Mouse (Mus musculus): ENCODE data around the gene Ntf5. TPM values are rescaled to one million over a fixed set of nuclear protein-coding genes. Genes with fewer than 3 reads are reported as not detected.

Gene Ntf5
- polyA plus RNA-seq, 1 experiment from 2014 or later, result 3.0 TPM

DNA sequence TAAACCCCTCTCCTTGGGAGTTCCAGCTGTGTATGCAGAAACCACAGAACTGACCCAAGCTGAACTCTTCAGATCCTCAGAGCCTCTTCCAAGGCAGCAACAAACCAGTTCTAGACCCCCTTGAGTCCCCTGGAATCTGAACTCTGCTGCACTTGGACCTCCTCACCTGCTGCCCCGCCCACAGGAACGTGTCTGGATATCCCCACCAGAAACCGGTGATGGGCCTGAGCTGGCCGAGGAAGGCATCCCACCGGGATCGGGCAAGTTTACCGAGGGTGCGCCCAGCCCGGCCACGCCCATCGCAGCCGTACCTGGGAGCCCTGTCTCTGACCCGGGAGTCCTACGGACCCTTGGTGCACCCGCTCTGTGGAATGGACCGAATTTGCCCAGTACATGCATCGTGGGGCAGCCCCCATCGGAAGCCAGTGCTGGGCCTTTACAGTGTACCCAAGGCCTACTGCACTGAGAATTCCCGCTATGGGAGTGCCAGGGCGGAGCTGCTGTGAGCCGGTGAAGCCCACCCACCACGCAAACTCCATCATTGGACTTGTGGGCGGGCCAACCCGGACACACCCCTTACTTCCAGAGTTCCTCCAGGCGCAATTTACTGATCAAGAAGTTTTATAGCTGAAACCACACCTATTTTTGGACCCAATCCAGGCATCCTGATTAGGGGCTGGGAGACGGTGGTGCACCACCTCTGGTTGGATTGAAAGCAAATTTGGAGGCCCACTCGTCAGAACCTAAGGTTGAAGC, 6.5 kb downstream of the Ntf5 start:
- Histone ChIP-seq H3K27me3 (replicated peaks; ENCODE audit: control insufficient read depth, insufficient read depth, low read length) (peaks cover 39% of the 10 kb centered on the region), H3K27ac (replicated peaks; ENCODE audit: low read depth, low read length) (no peak overlapping the region), H3K4me1 (ENCODE audit: control insufficient read depth, insufficient read depth, low read length) (peaks cover 9% of the 10 kb centered on the region; the same call in 1 of the 2 replicates), H3K9ac (ENCODE audit: low read depth, low read length) (no peak overlapping the region), H3K9me3 (ENCODE audit: control insufficient read depth, low read length) (no peaks in the 10 kb centered on the region), H3K36me3 (ENCODE audit: control insufficient read depth, insufficient read depth, low read length) (peaks cover 44% of the 10 kb centered on the region), H3K4me2 (ENCODE audit: low read depth, low read length) (peak overlapping the region; percentile 35; the same call in 1 of the 2 replicates), H3K4me3 (ENCODE audit: low read depth, low read length) (peak overlapping the region; percentile 3; the same call in 1 of the 2 replicates)
- 14% methylated on average over 25 of the region's 27 CpGs for WGBS
- DNase-seq (ENCODE audit: low spot score), result peak; percentile 56
- no peak for ATAC-seq (ENCODE audit: low read depth)

DNA sequence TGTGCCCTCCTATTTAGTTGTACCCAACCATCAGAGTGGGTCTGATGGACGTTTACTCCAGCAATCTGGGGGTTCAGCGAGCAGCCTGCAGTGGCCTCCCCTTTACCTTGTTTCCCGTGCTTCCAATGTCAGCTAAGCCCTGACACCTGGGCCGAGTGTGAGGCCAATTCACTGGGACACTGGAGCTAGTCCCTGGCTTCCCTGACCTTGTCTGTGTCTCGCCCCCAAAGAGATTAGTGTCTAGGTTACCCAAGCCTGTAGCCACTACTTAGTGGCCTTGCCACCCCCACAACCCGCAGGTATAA, 7.1 kb downstream of the Ntf5 start, which contains the start of gene Lhb:
Gene Lhb (plus strand): TSS at position 206 of the 305 bp plus-strand sequence.
- Histone ChIP-seq H3K9me3 (ENCODE audit: control insufficient read depth, low read length) (no peaks in the 10 kb centered on the region), H3K4me2 (ENCODE audit: low read depth, low read length) (peak within 1 kb of the TSS; percentile 35; the same call in 1 of the 2 replicates), H3K9ac (ENCODE audit: low read depth, low read length) (no peak within 1 kb of the TSS), H3K36me3 (ENCODE audit: control insufficient read depth, insufficient read depth, low read length) (peaks cover 49% of the 10 kb centered on the region), H3K27me3 (replicated peaks; ENCODE audit: control insufficient read depth, insufficient read depth, low read length) (peaks cover 34% of the 10 kb centered on the region), H3K27ac (replicated peaks; ENCODE audit: low read depth, low read length) (no peak within 1 kb of the TSS), H3K4me3 (ENCODE audit: low read depth, low read length) (peak within 1 kb of the TSS; percentile 3; the same call in 1 of the 2 replicates), H3K4me1 (ENCODE audit: control insufficient read depth, insufficient read depth, low read length) (peaks cover 9% of the 10 kb centered on the region; the same call in 1 of the 2 replicates)
- WGBS, result 50% methylated on average over 6 of the region's 6 CpGs
- ATAC-seq (ENCODE audit: low read depth), result no peak
- no peak for DNase-seq (ENCODE audit: low spot score)

DNA sequence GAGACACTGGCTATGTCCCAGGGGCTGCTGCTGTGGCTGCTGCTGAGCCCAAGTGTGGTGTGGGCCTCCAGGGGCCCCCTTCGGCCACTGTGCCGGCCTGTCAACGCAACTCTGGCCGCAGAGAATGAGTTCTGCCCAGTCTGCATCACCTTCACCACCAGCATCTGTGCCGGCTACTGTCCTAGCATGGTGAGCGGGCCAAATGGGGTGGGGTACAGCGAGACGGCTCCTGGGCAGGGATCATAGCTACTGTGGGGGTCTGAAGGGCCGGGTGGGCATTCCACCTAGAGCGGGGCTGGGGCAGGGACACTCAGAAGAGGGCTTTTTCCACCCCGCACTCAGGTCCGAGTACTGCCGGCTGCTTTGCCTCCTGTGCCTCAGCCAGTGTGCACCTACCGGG, 7.7 kb downstream of the Ntf5 start:
- no peak for ATAC-seq (ENCODE audit: low read depth)
- Histone ChIP-seq H3K9me3 (ENCODE audit: control insufficient read depth, low read length) (no peaks in the 10 kb centered on the region), H3K4me2 (ENCODE audit: low read depth, low read length) (no peak overlapping the region), H3K9ac (ENCODE audit: low read depth, low read length) (no peak overlapping the region), H3K27me3 (replicated peaks; ENCODE audit: control insufficient read depth, insufficient read depth, low read length) (peaks cover 28% of the 10 kb centered on the region), H3K4me3 (ENCODE audit: low read depth, low read length) (no peak overlapping the region), H3K36me3 (ENCODE audit: control insufficient read depth, insufficient read depth, low read length) (peaks cover 54% of the 10 kb centered on the region), H3K27ac (replicated peaks; ENCODE audit: low read depth, low read length) (no peak overlapping the region), H3K4me1 (ENCODE audit: control insufficient read depth, insufficient read depth, low read length) (peaks cover 9% of the 10 kb centered on the region; the same call in 1 of the 2 replicates)
- no peak for DNase-seq (ENCODE audit: low spot score)
- WGBS, result 91% methylated on average over 12 of the region's 14 CpGs

DNA sequence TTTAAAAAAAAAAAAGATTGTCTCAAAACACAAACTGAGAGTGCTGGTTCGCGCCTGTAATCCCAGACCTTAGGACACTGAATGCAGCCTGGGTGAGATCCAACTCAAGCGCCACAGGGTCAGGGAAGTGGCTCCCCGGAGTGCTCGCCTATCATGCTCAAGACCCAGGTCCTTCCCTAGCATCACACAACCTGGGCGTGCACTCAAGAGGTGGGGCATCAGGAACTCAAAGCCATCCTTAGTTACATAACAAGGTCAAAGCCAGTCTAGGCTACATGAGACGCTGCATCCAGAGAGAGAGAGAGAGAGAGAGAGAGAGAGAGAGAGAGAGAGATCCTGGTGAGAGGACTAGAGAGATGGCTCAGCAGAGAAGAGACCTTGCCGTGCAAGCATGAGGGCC, 13.1 kb downstream of the Ntf5 start:
- ATAC-seq (ENCODE audit: low read depth), result no peak
- Histone ChIP-seq H3K36me3 (ENCODE audit: control insufficient read depth, insufficient read depth, low read length) (peaks cover 95% of the 10 kb centered on the region), H3K4me1 (ENCODE audit: control insufficient read depth, insufficient read depth, low read length) (no peaks in the 10 kb centered on the region), H3K27me3 (replicated peaks; ENCODE audit: control insufficient read depth, insufficient read depth, low read length) (no peaks in the 10 kb centered on the region), H3K9me3 (ENCODE audit: control insufficient read depth, low read length) (no peaks in the 10 kb centered on the region), H3K27ac (replicated peaks; ENCODE audit: low read depth, low read length) (no peak overlapping the region), H3K4me2 (ENCODE audit: low read depth, low read length) (no peak overlapping the region), H3K9ac (ENCODE audit: low read depth, low read length) (no peak overlapping the region), H3K4me3 (ENCODE audit: low read depth, low read length) (no peak overlapping the region)
- WGBS, result 95% methylated on average over 8 of the region's 8 CpGs
- no peak for DNase-seq (ENCODE audit: low spot score)

DNA sequence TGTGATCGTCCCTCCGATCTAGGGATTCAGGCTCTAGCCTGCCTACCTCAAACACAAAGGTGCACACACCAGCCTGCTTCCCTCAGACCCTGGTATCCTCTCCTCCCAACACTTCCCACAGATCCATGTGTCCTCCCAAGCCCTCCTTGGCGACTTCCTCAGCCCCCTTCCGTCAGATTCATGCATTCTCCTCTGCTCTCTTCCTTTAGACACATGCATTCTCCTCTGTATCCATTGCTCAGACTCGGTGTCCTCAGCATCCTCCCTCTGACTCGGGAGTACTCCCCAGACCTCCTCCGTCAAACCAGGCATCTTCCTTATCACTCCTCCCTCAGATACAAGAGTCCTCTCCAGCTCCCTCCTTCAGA, 20.3 kb downstream of the Ntf5 start:
- H3K4me2 ChIP-seq (ENCODE audit: low read depth, low read length), result peak overlapping the region; percentile 80
- peak overlapping the region; percentile 90 for H3K27ac ChIP-seq (replicated peaks; ENCODE audit: low read depth, low read length)
- WGBS, result 2% methylated on average over 7 of the region's 7 CpGs
- ATAC-seq (ENCODE audit: low read depth) (no peak), DNase-seq (ENCODE audit: low spot score) (no peak)
- H3K9me3 ChIP-seq (ENCODE audit: control insufficient read depth, low read length), result no peaks in the 10 kb centered on the region
- peak overlapping the region; percentile 75 for H3K9ac ChIP-seq (ENCODE audit: low read depth, low read length)
- peak overlapping the region; percentile 67 for H3K4me3 ChIP-seq (ENCODE audit: low read depth, low read length)
- H3K4me1 ChIP-seq (ENCODE audit: control insufficient read depth, insufficient read depth, low read length), result peaks cover 31% of the 10 kb centered on the region
- H3K27me3 ChIP-seq (replicated peaks; ENCODE audit: control insufficient read depth, insufficient read depth, low read length), result no peaks in the 10 kb centered on the region
- H3K36me3 ChIP-seq (ENCODE audit: control insufficient read depth, insufficient read depth, low read length), result peaks cover 32% of the 10 kb centered on the region

DNA sequence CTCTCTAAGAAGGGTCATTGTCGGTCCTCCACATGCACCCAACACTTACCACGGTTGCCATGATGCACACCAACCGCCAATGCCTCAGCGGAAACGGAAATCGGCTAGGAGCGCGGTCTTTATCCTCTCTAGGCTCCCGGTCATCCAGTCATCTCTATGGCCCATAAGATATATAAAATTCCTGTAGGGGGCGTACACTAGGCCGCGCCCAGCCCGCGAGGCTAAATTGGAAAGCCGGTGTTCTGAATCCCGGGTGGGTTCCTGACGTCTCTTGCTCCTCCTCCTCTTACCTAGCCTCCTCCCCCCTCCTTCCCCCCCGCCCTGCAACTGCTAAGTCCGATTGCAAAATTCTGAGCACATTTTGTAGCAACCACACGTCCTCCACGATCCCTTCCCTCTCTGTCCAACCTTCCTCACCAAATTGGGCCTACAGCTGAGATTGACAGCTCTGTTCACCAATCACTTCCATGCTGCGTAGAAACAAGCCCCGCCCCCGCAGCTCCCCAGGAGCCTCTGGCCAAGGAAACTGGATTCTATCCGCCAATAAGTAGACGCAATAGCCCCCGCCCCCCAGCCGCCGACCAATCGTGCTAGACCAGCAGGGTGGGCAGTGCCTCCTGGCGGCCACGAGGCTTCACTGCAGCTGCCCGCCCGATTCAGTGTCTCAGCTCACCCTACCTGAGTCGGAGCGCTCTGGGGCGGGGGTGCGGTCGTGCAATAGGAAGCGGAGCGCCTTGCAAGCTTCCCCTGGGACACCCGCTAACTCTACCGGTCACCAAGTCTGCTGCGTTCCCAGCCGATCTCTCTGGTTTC, 20.9 kb downstream of the Ntf5 start, which contains the start of gene Gys1:
Gene Gys1 (plus strand): TSS at position 642 of the 813 bp plus-strand sequence.
- ATAC-seq (ENCODE audit: low read depth), result peak; percentile 96
- peaks cover 31% of the 10 kb centered on the region for H3K4me1 ChIP-seq (ENCODE audit: control insufficient read depth, insufficient read depth, low read length)
- no peaks in the 10 kb centered on the region for H3K27me3 ChIP-seq (replicated peaks; ENCODE audit: control insufficient read depth, insufficient read depth, low read length)

DNA sequence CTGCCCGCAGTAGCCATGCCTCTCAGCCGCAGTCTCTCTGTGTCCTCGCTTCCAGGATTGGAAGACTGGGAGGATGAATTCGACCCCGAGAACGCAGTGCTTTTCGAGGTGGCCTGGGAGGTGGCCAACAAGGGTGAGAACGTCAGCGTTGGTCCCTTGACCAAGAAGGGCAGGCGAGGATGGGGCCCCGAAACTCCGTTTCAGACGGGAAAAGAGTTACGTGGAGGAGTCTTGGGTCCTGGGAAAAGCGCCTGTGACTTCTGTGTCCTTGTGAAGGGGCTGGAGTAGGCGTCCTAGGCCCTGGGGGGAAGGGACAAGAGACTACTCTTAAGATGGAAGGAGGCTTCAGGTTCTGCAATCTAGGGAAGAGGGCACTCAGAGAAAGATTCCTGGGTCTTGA, 21.5 kb downstream of the Ntf5 start:
- no peaks in the 10 kb centered on the region for H3K27me3 ChIP-seq (replicated peaks; ENCODE audit: control insufficient read depth, insufficient read depth, low read length)
- H3K36me3 ChIP-seq (ENCODE audit: control insufficient read depth, insufficient read depth, low read length), result peaks cover 28% of the 10 kb centered on the region
- H3K4me3 ChIP-seq (ENCODE audit: low read depth, low read length), result peak overlapping the region; percentile 67
- H3K4me1 ChIP-seq (ENCODE audit: control insufficient read depth, insufficient read depth, low read length), result peaks cover 31% of the 10 kb centered on the region
- WGBS, result under 1% methylated on average over 16 of the region's 16 CpGs
- H3K9me3 ChIP-seq (ENCODE audit: control insufficient read depth, low read length), result no peaks in the 10 kb centered on the region
- ATAC-seq (ENCODE audit: low read depth) (no peak; the same call in 1 of the 2 replicates), DNase-seq (ENCODE audit: low spot score) (no peak)
- H3K9ac ChIP-seq (ENCODE audit: low read depth, low read length), result peak overlapping the region; percentile 87
- H3K4me2 ChIP-seq (ENCODE audit: low read depth, low read length), result peak overlapping the region; percentile 81
- peak overlapping the region; percentile 77 for H3K27ac ChIP-seq (replicated peaks; ENCODE audit: low read depth, low read length)

More for the DNA sequence above, 20.9 kb downstream of the Ntf5 start, which contains the start of gene Gys1:
- under 1% methylated on average over 39 of the region's 45 CpGs for WGBS
- H3K4me2 ChIP-seq (ENCODE audit: low read depth, low read length), result peak within 1 kb of the TSS; percentile 81
- peak within 1 kb of the TSS; percentile 87 for H3K9ac ChIP-seq (ENCODE audit: low read depth, low read length)
- DNase-seq (ENCODE audit: low spot score), result peak; percentile 99
- H3K4me3 ChIP-seq (ENCODE audit: low read depth, low read length), result peak within 1 kb of the TSS; percentile 67
- H3K9me3 ChIP-seq (ENCODE audit: control insufficient read depth, low read length), result no peaks in the 10 kb centered on the region
- H3K27ac ChIP-seq (replicated peaks; ENCODE audit: low read depth, low read length), result peak within 1 kb of the TSS; percentile 90
- H3K36me3 ChIP-seq (ENCODE audit: control insufficient read depth, insufficient read depth, low read length), result peaks cover 27% of the 10 kb centered on the region

DNA sequence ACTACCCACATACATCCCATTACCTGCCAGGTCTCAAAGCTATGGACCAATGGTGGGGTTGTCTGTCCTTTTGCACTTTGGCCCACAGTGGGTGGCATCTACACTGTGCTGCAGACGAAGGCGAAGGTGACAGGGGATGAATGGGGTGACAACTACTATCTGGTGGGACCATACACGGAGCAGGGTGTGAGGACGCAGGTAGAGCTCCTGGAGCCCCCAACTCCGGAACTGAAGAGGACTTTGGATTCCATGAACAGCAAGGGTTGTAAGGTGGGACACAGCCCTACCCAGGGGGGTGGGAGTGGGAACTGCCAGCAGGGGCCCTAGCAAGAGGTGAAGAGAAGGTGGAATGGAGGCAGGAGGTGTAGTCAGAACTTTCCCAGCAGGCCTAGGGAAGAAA, 22.9 kb downstream of the Ntf5 start:
- no peak for ATAC-seq (ENCODE audit: low read depth)
- Histone ChIP-seq H3K27me3 (replicated peaks; ENCODE audit: control insufficient read depth, insufficient read depth, low read length) (no peaks in the 10 kb centered on the region), H3K36me3 (ENCODE audit: control insufficient read depth, insufficient read depth, low read length) (peaks cover 26% of the 10 kb centered on the region), H3K27ac (replicated peaks; ENCODE audit: low read depth, low read length) (no peak overlapping the region), H3K4me2 (ENCODE audit: low read depth, low read length) (peak overlapping the region; percentile 81), H3K9ac (ENCODE audit: low read depth, low read length) (peak overlapping the region; percentile 87; the same call in 1 of the 2 replicates), H3K4me3 (ENCODE audit: low read depth, low read length) (no peak overlapping the region; the same call in 1 of the 2 replicates), H3K4me1 (ENCODE audit: control insufficient read depth, insufficient read depth, low read length) (peaks cover 31% of the 10 kb centered on the region), H3K9me3 (ENCODE audit: control insufficient read depth, low read length) (no peaks in the 10 kb centered on the region)
- no peak for DNase-seq (ENCODE audit: low spot score)
- 85% methylated on average over 5 of the region's 5 CpGs for WGBS
